Mouse (Mus musculus): ENCODE measurements at regions not wholly inside any gene's neighbourhood (a gene's known extent, or its start where the extent isn't known, plus 50 kb on each side); places are given as distances from the start of the nearest gene placed in this dataset.

DNA sequence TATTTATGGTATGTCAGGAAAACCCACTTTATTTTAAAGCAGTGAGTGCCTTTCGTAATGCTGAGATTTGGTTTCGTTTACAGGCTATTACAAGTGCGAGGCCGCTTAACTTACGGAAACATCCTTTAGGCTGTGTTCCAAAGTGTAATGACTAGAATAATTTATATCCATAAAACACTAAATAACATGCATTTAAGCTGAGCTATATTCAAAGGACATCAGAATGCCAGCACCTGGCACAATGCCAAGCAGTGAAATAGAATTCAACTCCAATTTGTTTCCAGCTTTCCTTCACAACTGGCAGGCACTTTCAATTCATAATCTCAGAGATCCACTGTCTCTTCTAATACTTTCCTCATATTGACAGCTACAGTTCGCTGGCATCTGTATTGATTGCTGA, 972.7 kb downstream of the Slc16a7 start:
- Histone ChIP-seq H3K27ac (replicated peaks in 1 of 2; ENCODE audit: control insufficient read depth in 1 of 2, insufficient read depth in 1 of 2, low read depth in 2 of 2, low read length in 2 of 2) (no peak overlapping the region), H3K4me2 (ENCODE audit: low read length) (no peak overlapping the region), H3K27me3 (ENCODE audit: control insufficient read depth, insufficient read depth, low read length) (no peaks in the 10 kb centered on the region), H3K4me3 (ENCODE audit: control insufficient read depth in 1 of 2, insufficient read depth in 1 of 2, low read depth in 1 of 2, low read length in 2 of 2) (no peak overlapping the region), H3K9ac (ENCODE audit: low read length) (no peak overlapping the region), H3K9me3 (ENCODE audit: control insufficient read depth, low read length) (no peaks in the 10 kb centered on the region), H3K36me3 (ENCODE audit: control insufficient read depth, insufficient read depth, low read length) (no peaks in the 10 kb centered on the region), H3K4me1 (ENCODE audit: control insufficient read depth in 2 of 2, insufficient read depth in 2 of 2, low read length in 2 of 2) (no peaks in the 10 kb centered on the region)
- WGBS: 88% methylated on average over 6 of the region's 6 CpGs
- no peak for ATAC-seq (ENCODE audit: insufficient number of reproducible peaks, insufficient read depth, low FRiP score, low read depth)

DNA sequence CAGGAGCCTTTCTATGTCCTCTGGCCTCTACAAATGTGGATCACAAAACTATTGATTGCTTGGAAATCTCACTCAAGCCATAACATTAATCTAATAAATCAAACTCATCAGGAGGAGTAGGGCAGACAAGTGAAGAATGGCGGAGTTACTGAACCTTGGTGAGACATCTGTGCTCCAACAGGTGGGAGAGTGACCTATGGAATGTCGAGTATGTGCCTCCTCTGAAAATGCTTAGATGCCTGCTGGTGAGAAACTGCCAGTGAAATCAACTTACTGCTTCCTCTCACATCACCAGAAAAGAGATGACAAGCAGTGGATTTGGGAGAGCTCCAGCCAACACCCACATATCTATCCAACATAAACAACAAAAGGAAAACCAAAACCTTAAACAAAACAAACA, 965.8 kb downstream of the Slc16a7 start:
- no peaks in the 10 kb centered on the region for H3K36me3 ChIP-seq (ENCODE audit: control insufficient read depth, insufficient read depth, low read length)
- no peak overlapping the region for H3K4me3 ChIP-seq (ENCODE audit: control insufficient read depth in 1 of 2, insufficient read depth in 1 of 2, low read depth in 1 of 2, low read length in 2 of 2)
- no peak overlapping the region for H3K9ac ChIP-seq (ENCODE audit: low read length)
- no peaks in the 10 kb centered on the region for H3K9me3 ChIP-seq (ENCODE audit: control insufficient read depth, low read length)
- 21% methylated on average over 2 of the region's 2 CpGs for WGBS
- no peak overlapping the region for H3K4me2 ChIP-seq (ENCODE audit: low read length)
- H3K27ac ChIP-seq (replicated peaks in 1 of 2; ENCODE audit: control insufficient read depth in 1 of 2, insufficient read depth in 1 of 2, low read depth in 2 of 2, low read length in 2 of 2): no peak overlapping the region
- H3K27me3 ChIP-seq (ENCODE audit: control insufficient read depth, insufficient read depth, low read length): no peaks in the 10 kb centered on the region
- no peaks in the 10 kb centered on the region for H3K4me1 ChIP-seq (ENCODE audit: control insufficient read depth in 2 of 2, insufficient read depth in 2 of 2, low read length in 2 of 2)
- no peak for ATAC-seq (ENCODE audit: insufficient number of reproducible peaks, insufficient read depth, low FRiP score, low read depth)

Measured in heart, embryonic 14.5 days (tissue).